In the genomic region with DNA sequence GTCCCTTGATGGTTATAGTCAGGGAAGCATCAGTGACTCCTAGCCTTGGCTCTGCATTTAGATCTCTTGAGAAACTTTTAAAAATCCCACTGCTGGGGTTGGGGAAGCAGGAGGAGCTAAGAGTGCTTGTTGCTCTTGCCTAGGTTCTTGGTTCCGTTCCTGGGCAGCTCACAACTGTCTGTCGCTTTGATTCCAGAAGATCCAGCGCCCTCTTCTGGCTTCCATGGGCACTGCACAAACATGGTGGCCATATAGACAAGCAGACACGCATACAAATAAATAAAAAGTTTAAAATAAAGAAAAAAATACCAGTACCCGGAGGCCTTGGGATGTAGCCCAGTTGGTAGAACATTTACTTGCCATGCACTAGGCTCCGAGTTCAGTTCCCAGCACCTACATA, we compare ENCODE assay signal across 1 mouse cellular context.
TF ChIP-seq lines count a peak whose summit lies in the region.

No protein-coding gene starts in this region.

TF ChIP-seq in CH12.LX, 34 proteins besides CTCF, POLR2A, EP300 and RAD21 (continued from another document):
- TF ChIP-seq MAX (IDR thresholded peaks at IDR 0.05; ENCODE audit: low read length) (no peak), ZMIZ1 (IDR thresholded peaks at IDR 0.05; ENCODE audit: low read depth, low read length) (no peak)
